Mouse (Mus musculus) kidney, embryonic 14.5 days (tissue): ENCODE data around the gene Eva1b. TPM values are rescaled to one million over a fixed set of nuclear protein-coding genes. Genes with fewer than 3 reads are reported as not detected.
"Not testable (repeated sequence)": the region's sequence is repeated elsewhere in the genome, so short reads cannot be mapped to it uniquely, and the experiment has no call there.

ENCODE experiments used
- ATAC-seq: fragments of 200-750 bp; cut with Nextera tagmentation; 2 replicates; pipeline ENCODE4 v1.8.0; 2017; ENCODE audit warnings: moderate number of reproducible peaks, mild to moderate bottlenecking, moderate TSS enrichment, moderate library complexity; ENCODE audit not compliant: low FRiP score, low TSS enrichment
- H3K27ac ChIP-seq: fragments of 300-500 bp; sonication (generic); 2 replicates; pipeline ENCODE4 v1.5.1; 2014; ENCODE audit warnings: low read depth, mild to moderate bottlenecking, low read length, moderate library complexity, mixed read lengths
- H3K27me3 ChIP-seq: fragments of 300-500 bp; sonication (generic); 2 replicates; pipeline ENCODE4 v1.6.1; 2014; ENCODE audit warnings: mild to moderate bottlenecking, low read length; ENCODE audit not compliant: control insufficient read depth, insufficient read depth
- H3K36me3 ChIP-seq: fragments of 300-500 bp; sonication (generic); 2 replicates; pipeline ENCODE4 v1.6.1; 2014; ENCODE audit warnings: low read length, mixed read lengths; ENCODE audit not compliant: control insufficient read depth, insufficient read depth
- H3K4me1 ChIP-seq: fragments of 300-500 bp; sonication (generic); 2 replicates; pipeline ENCODE4 v1.6.1; 2014; ENCODE audit warnings: low read length, mixed read lengths; ENCODE audit not compliant: control insufficient read depth, insufficient read depth
- H3K4me2 ChIP-seq: fragments of 300-500 bp; sonication (generic); replicated peaks from 2 replicates; pipeline ENCODE4 v1.6.1; 2014; ENCODE audit warnings: low read depth, mild to moderate bottlenecking, low read length
- H3K4me3 ChIP-seq: fragments of 300-500 bp; sonication (generic); 2 replicates; pipeline ENCODE4 v1.5.1; 2014; ENCODE audit warnings: mild to moderate bottlenecking, low read length
- H3K9ac ChIP-seq: fragments of 300-500 bp; sonication (generic); 2 replicates; pipeline ENCODE4 v1.6.1; 2014; ENCODE audit warnings: low read depth, mild to moderate bottlenecking, low read length, moderate library complexity
- H3K9me3 ChIP-seq: fragments of 300-500 bp; sonication (generic); 2 replicates; pipeline ENCODE4 v1.6.1; 2016; ENCODE audit warnings: low read length; ENCODE audit not compliant: control insufficient read depth
- WGBS: fragments of 180-500 bp; shearing (Covaris S2); extraction: QIAGEN DNeasy Blood & Tissue Kit; methylation state at CpG from one replicate; pipeline ENCODE4 v1.1.7; 2014; 5-methylcytosine and 5-hydroxymethylcytosine counted together
- polyA plus RNA-seq: library from polyadenylated mRNA; unstranded; fragments of >200 nt; fragmentation: Nextera tagmentation; extraction: Ambion mirVana; gene quantifications from 2 replicates; pipeline ENCODE4 v1.2.1, GENCODE M21; 2014

Eva1b gene
- polyA plus RNA-seq, 1 experiment from 2014 or later = 96.1 TPM

DNA sequence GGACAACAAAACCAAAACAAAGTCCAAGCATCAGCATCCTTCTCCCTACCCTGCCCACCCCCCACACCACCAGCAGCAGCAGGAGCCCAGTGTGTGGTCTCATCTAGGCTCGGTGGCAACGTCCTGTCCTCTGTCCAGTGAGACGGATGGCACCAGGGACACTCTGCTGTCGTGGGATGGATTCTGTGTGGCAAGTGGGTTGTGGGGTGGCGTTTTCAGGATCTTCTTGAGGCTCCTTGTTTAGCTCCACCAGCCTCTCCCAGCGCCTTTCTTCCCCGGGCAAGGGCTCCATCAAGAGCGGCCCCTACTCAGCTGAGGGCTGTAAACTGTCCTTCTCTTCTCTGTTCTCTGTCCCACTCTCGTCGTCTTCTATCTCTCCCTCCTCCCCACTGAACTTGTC, 17.5 kb downstream of the Eva1b start:
- H3K4me1 ChIP-seq = peaks cover 16% of the 10 kb centered on the region; the same call in 1 of the 2 replicates
- WGBS = 69% methylated on average over 8 of the region's 10 CpGs
- not testable (repeated sequence) for H3K27ac ChIP-seq, H3K9ac ChIP-seq, H3K9me3 ChIP-seq, H3K4me3 ChIP-seq, ATAC-seq, H3K4me2 ChIP-seq, H3K27me3 ChIP-seq
- H3K36me3 ChIP-seq = peaks cover 42% of the 10 kb centered on the region

GRCm38 (mm10) chr4:126166084-126166483, 18.5 kb downstream of the Eva1b start:
- H3K4me3 ChIP-seq = no peak overlapping the region
- no peak for ATAC-seq
- H3K27me3 ChIP-seq = no peaks in the 10 kb centered on the region
- peaks cover 50% of the 10 kb centered on the region for H3K36me3 ChIP-seq
- no peaks in the 10 kb centered on the region for H3K9me3 ChIP-seq
- no peak overlapping the region for H3K4me2 ChIP-seq
- 78% methylated on average over 3 of the region's 3 CpGs for WGBS
- no peak overlapping the region for H3K27ac ChIP-seq
- H3K4me1 ChIP-seq = peaks cover 16% of the 10 kb centered on the region; the same call in 1 of the 2 replicates
- no peak overlapping the region for H3K9ac ChIP-seq

GRCm38 (mm10) chr4:126168851-126169250, 21.3 kb downstream of the Eva1b start:
- 91% methylated on average over 6 of the region's 6 CpGs for WGBS
- Histone ChIP-seq H3K4me2 (no peak overlapping the region), H3K27me3 (no peaks in the 10 kb centered on the region), H3K27ac (no peak overlapping the region), H3K9me3 (no peaks in the 10 kb centered on the region), H3K4me3 (no peak overlapping the region), H3K4me1 (no peaks in the 10 kb centered on the region), H3K36me3 (peaks cover 77% of the 10 kb centered on the region), H3K9ac (no peak overlapping the region)
- no peak for ATAC-seq

DNA sequence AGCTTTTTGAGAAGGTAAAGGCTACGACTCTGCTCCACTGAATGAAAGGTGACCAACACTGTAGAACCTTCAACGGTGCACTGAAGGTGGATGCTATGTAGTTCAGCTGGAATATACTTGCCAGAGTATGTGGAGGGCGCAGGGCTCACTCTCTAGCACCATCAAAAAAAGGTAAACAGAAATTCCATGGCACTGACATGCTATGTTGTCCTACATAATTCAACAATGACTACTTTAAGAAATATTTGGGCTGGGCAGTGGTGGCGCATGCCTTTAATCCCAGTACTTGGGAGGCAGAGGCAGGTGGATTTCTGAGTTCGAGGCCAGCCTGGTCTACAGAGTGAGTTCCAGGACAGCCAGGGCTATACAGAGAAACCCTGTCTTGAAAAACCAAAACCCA, 23.2 kb downstream of the Eva1b start:
- not testable (repeated sequence) for H3K4me3 ChIP-seq, H3K9me3 ChIP-seq, H3K27ac ChIP-seq, H3K4me1 ChIP-seq, H3K9ac ChIP-seq, H3K27me3 ChIP-seq, ATAC-seq, H3K4me2 ChIP-seq
- WGBS = 94% methylated on average over 5 of the region's 5 CpGs
- peaks cover 92% of the 10 kb centered on the region for H3K36me3 ChIP-seq

- no peak overlapping the region for H3K4me2 ChIP-seq
- no peak overlapping the region for H3K9ac ChIP-seq
- H3K4me1 ChIP-seq = no peaks in the 10 kb centered on the region
- no peaks in the 10 kb centered on the region for H3K9me3 ChIP-seq
- peaks cover 92% of the 10 kb centered on the region for H3K36me3 ChIP-seq
- 93% methylated on average over 5 of the region's 5 CpGs for WGBS
- no peak overlapping the region for H3K4me3 ChIP-seq
- no peaks in the 10 kb centered on the region for H3K27me3 ChIP-seq
- no peak overlapping the region for H3K27ac ChIP-seq
- no peak for ATAC-seq
Observed at GRCm38 (mm10) chr4:126173800-126174199, 26.3 kb downstream of the Eva1b start.

GRCm38 (mm10) chr4:126175980-126176379, 28.4 kb downstream of the Eva1b start:
- not testable (repeated sequence) for H3K4me3 ChIP-seq, H3K4me2 ChIP-seq, H3K9me3 ChIP-seq, H3K27ac ChIP-seq, H3K27me3 ChIP-seq, ATAC-seq, H3K4me1 ChIP-seq, H3K9ac ChIP-seq
- peaks cover 92% of the 10 kb centered on the region for H3K36me3 ChIP-seq
- 94% methylated on average over 7 of the region's 7 CpGs for WGBS

DNA sequence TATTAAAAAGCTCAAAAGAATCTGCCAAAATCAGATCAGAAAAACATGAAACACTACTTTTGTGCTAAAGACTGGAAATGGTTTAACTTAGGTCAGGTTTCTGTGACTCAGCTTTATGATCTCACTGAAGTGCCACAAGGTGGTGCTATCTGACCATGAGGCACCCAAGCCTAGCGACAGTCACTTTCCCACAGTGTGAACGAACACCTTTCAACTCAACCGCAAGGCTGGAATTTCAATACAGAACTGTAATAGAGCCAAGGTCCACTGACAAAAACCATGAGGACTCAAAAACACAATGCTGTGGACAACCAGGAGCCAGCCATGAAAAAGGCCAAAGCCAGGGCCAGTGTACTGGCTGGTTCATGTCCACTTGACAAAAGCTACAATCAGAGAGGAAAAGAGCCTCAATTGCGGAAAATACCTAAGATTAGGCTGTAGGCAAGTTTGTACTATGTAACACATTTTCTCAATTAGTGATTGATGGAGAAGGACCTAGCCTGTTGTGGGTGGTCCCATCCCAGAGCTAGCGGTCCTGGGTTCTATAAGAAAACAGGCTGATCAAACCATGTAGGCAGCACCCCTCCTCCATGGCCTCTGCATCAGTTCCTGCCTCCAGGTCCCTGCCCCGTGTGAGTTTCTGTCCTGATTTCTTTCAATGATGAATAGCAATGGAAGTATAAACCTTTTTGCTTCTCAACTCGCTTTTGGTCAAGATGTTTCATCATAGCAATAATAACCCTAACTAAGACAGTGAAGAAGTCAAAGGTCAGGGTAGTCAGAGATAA, 33.8 kb downstream of the Eva1b start:
- no peaks in the 10 kb centered on the region for H3K27me3 ChIP-seq
- H3K36me3 ChIP-seq = peaks cover 73% of the 10 kb centered on the region
- ATAC-seq = no peak; the same call in 1 of the 2 replicates
- H3K9ac ChIP-seq = no peak overlapping the region
- no peaks in the 10 kb centered on the region for H3K4me1 ChIP-seq
- no peak overlapping the region for H3K27ac ChIP-seq
- 57% methylated on average over 7 of the region's 7 CpGs for WGBS
- no peak overlapping the region for H3K4me2 ChIP-seq
- no peaks in the 10 kb centered on the region for H3K9me3 ChIP-seq
- H3K4me3 ChIP-seq = no peak overlapping the region

DNA sequence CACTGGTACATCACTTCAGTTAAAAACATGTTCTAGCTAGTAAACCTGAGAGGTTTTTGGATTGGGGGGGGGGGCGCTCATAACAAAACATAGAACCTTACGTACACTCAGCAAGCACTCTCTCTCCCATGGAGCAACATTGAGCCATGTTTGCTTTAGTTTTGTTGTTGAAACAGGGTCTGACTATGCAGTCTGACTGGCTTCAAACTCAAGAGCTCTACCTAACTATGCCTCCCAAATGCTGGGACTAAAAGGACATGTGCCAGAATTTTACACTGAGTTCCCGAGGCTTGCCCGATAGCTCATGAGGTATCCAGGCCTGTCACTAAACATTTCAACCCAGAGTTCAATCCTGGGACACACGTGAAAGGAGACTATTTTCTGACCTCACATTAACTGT, 35.5 kb downstream of the Eva1b start:
- Histone ChIP-seq H3K9ac (no peak overlapping the region), H3K4me1 (no peaks in the 10 kb centered on the region), H3K27me3 (no peaks in the 10 kb centered on the region), H3K27ac (no peak overlapping the region), H3K9me3 (no peaks in the 10 kb centered on the region), H3K36me3 (peaks cover 72% of the 10 kb centered on the region), H3K4me3 (no peak overlapping the region), H3K4me2 (no peak overlapping the region)
- 90% methylated on average over 5 of the region's 5 CpGs for WGBS
- ATAC-seq = no peak

DNA sequence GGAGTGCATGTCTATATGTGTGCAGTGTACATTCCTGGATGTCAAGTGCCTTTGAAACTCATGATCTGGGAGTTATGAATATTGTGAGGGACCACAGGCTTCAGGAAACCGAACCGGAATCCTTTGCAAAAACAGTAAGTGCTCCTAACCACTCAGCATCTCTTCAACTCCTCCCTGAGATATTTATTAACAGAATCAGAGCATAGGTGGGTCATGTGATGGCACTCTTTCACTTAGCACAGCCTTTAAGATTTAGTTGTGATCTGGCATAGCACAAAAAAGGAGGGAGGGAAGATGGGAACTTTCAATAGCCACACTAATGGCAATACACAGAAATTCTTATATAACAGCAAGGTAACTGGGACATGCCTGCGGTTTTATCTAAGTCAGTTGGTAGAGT, 39.6 kb downstream of the Eva1b start:
- Histone ChIP-seq H3K4me3 (no peak overlapping the region), H3K27me3 (no peaks in the 10 kb centered on the region), H3K27ac (no peak overlapping the region), H3K4me1 (no peaks in the 10 kb centered on the region), H3K4me2 (no peak overlapping the region), H3K36me3 (peaks cover 75% of the 10 kb centered on the region), H3K9me3 (no peaks in the 10 kb centered on the region), H3K9ac (no peak overlapping the region)
- ATAC-seq = no peak
- WGBS = 92% methylated on average over 3 of the region's 3 CpGs
